Mouse (Mus musculus) lung, adult 2 months (tissue): ENCODE data around the gene Zfp629.

ENCODE experiments used
- CTCF ChIP-seq: fragments of 200-500 bp; IDR thresholded peaks from 2 replicates; pipeline ENCODE4 v1.5.1; 2011; ENCODE audit warnings: mild to moderate bottlenecking, low read length, control low read depth; ENCODE audit not compliant: insufficient read depth
- POLR2A ChIP-seq: fragments of 200-500 bp; IDR thresholded peaks from 2 replicates; pipeline ENCODE4 v1.6.1; 2011; ENCODE audit warnings: low read depth, mild to moderate bottlenecking, control low read depth, low read length, borderline replicate concordance; ENCODE audit errors: extremely low read depth

- TF ChIP-seq POLR2A (no peak), CTCF (no peak)
Measured at GRCm38 (mm10) chr7:127564381-127565150, 51.0 kb downstream of the Zfp629 start.
